Mouse (Mus musculus) Patski (cell line): Measurements from ENCODE around the gene Mical1. TPM values are rescaled to one million over a fixed set of nuclear protein-coding genes. Genes with fewer than 3 reads are reported as not detected.

ENCODE experiments used
- ATAC-seq: fragments of 100-300 bp; one replicate; pipeline ENCODE4 v1.8.0; 2021
- CTCF ChIA-PET: fragments of 350-600 bp; sonication (Branson Sonifier 250); formaldehyde crosslinking; loops from one replicate; lab custom pipeline; 2022; ENCODE audit warnings: inconsistent platforms; lab: Charles Lee
- POLR2A ChIA-PET: fragments of 350-600 bp; sonication (Branson Sonifier 250); formaldehyde crosslinking; loops from one replicate; lab custom pipeline; 2022; ENCODE audit warnings: antibody characterized with exemption, inconsistent platforms; lab: Charles Lee
- DNase-seq: peaks from one replicate; pipeline ENCODE4 v3.0.0-alpha.2; 2011; ENCODE audit warnings: low read depth, low spot score
- H3K27me3 ChIP-seq: fragments of 371-371 bp; one replicate; pipeline ENCODE4 v1.5.1; 2021
- CTCF ChIP-seq: fragments of 100-300 bp; IDR thresholded peaks from one replicate; pipeline ENCODE4 v1.5.1; 2021
- in situ Hi-C: fragments of 300-500 bp; cut with MboI; formaldehyde crosslinking; loops from 3 replicates; pipeline ENCODE4 v1.11.1; 2018; ENCODE audit warnings: low pct_unique_long_range_greater_than_20kb, mixed read lengths
- polyA plus RNA-seq: library from polyadenylated mRNA; unstranded; gene quantifications from one replicate; pipeline ENCODE4 v1.2.3, GENCODE M21; 2021

Mical1 gene
- polyA plus RNA-seq, 1 experiment from 2014 or later, result 16.6 TPM

DNA sequence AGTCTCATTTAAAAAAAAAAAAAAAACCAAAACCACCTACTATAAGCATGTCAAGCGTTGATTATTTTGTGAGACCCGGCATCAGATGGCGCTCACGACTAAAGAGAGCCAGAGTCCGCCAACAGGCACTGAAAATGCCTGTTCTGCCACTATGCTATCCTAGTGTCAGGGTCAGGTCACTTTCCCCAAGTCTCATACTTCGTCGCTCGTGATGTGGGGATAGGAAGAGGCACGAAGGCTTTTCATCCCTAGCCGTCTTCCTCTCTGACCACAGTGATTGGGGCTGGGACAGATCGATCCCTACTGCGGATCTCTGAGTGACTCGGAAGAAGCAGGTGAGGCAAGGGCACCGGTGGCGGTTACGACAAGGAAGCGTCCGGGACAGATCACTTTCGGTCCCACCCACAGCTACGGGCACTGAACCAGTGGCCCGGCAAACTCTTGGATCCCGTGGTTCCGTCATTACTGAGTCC, 42.4 kb downstream of the Mical1 start:
- DNase-seq (no peak), ATAC-seq (peak; percentile 33)
- TF ChIP-seq CTCF, result peak; percentile 80
- CTCF ChIA-PET, result interaction anchor here (1.0 to 9.3 kb wide), 12 partner anchors 9 to 170 kb away, joined by 3 to 63 read pairs (median 4); no protein-coding TSS in a partner anchor
- no peaks in the 10 kb centered on the region for H3K27me3 ChIP-seq
- POLR2A ChIA-PET, result interaction anchor here (0.7 to 3.4 kb wide), 6 partner anchors 9 to 170 kb away, joined by 4 to 32 read pairs (median 8); no protein-coding TSS in a partner anchor
- in situ Hi-C loops, result loop anchor here (5.0 kb wide), 1 partner anchor 164 kb away; no protein-coding TSS in a partner anchor

DNA sequence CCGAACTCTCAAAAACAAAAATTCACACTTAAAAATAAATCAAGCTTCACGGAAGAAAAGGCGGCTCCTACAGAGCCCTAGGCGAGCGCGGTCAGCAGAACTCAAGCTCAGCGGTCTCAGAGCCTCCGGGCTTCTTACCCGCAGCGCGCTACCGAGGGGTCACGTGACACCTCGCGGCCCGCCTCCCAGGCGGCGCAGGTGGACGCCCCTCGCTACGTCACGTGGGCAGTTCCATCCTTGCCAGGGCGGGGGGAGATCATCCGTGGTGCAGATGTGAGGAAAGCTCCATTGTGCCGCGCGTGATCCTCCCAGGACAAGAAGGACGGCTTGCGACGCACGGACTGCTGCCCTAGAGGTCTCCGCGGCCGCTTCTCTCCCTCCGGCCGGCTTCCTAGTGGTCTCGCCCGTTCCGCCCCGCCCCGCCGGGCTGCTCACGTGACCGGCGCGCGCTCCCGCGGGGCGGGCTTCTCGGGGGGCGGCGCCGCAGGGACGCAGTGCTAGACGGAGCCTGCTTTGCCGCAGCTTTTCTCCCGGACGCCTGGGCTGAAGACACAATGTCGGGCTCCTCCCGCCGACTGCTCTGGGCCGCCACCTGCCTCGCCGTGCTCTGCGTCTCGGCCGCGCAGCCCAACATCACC, 43.0 kb downstream of the Mical1 start, which contains the start of gene Cd164:
Cd164 (plus strand) TSS at position 434 of the 638 bp plus-strand sequence.
- POLR2A ChIA-PET, result interaction anchor here (0.6 to 3.4 kb wide), 6 partner anchors 11 to 169 kb away, joined by 3 to 32 read pairs (median 8); no protein-coding TSS in a partner anchor
- TF ChIP-seq CTCF, result no peak
- CTCF ChIA-PET, result interaction anchor here (1.2 to 9.3 kb wide), 8 partner anchors 13 to 169 kb away, joined by 3 to 63 read pairs (median 6); no protein-coding TSS in a partner anchor
- DNase-seq, result peak; percentile 64
- in situ Hi-C loops, result loop anchor here (5.0 kb wide), 1 partner anchor 163 kb away; no protein-coding TSS in a partner anchor
- H3K27me3 ChIP-seq, result no peaks in the 10 kb centered on the region
- ATAC-seq, result peak; percentile 88

DNA sequence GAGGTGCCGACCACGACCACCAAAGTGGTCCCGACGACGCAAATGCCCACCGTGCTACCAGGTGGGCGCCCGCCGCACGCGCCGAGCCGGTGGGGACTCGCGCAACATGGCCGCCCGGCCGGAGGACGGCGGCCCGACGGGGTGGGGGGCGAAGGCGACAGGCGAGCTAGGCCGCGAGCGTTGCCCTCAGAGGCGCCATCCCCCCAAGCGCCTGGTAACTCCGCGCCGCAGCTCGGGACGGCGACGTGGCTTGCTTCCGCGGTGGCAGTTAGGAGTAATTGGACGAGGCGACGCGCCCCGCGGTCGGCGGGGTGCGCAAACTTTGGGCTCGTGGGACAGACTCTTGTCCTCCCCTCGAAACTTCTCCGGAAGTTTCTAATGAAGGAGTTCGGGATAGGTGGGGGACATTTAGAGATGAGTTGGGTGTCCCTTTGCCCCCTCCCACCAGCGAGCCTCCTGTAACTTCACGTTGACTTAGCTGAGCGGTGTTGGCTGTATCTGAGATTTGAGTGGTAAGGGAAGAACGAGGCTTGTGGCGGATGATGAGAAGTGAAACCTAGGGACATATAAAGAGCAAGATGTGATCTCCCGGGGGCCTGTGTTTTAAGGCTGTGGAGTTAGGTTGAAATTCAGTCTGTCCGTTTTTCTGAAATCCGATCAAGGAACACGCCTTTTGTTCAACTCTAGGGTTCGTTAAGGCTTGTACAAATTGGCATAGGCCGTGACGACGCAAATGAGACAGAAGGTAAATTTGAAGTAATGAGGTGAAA, 43.7 kb downstream of the Mical1 start:
- CTCF ChIA-PET, result interaction anchor here (0.9 to 9.3 kb wide), 4 partner anchors 14 to 163 kb away, joined by 3 to 63 read pairs (median 4); no protein-coding TSS in a partner anchor
- in situ Hi-C loops, result loop anchor here (5.0 to 10.0 kb wide), 3 partner anchors 42 to 285 kb away; partner anchors contain the start of genes Cep57l1 and Sesn1

DNA sequence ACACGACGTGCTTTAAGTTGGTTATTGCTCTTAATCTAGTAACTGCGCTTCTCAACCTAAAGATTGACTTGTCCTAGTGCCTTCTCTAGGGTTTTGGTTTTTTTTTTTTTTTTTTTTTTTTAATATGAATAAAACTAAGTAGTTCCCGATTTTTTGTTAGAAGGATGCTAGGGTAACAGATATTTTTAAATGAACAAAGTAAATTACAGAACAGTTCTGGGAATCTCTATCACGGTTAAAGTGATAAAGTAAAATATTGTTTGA, 44.2 kb downstream of the Mical1 start:
- ChIA-PET POLR2A (interaction anchor here (0.9 to 3.4 kb wide), 2 partner anchors 68 to 158 kb away, joined by 3 to 32 read pairs; no protein-coding TSS in a partner anchor), CTCF (interaction anchor here (0.9 to 9.3 kb wide), 3 partner anchors 90 to 162 kb away, joined by 3 to 63 read pairs (median 3); no protein-coding TSS in a partner anchor)
- DNase-seq, result no peak
- no peak for ATAC-seq
- TF ChIP-seq CTCF, result no peak
- no peaks in the 10 kb centered on the region for H3K27me3 ChIP-seq
- in situ Hi-C loops, result loop anchor here (5.0 to 10.0 kb wide), 2 partner anchors 42 to 284 kb away; partner anchors contain the start of genes Cep57l1 and Sesn1

More for the DNA sequence above, 43.7 kb downstream of the Mical1 start:
- POLR2A ChIA-PET, result interaction anchor here (0.6 to 3.4 kb wide), 6 partner anchors 11 to 169 kb away, joined by 3 to 32 read pairs (median 8); no protein-coding TSS in a partner anchor
- ATAC-seq, result peak; percentile 20
- H3K27me3 ChIP-seq, result no peaks in the 10 kb centered on the region
- DNase-seq, result no peak
- no peak for TF ChIP-seq CTCF

GRCm38 (mm10) chr10:41523386-41523785, 47.3 kb downstream of the Mical1 start:
- no peak for TF ChIP-seq CTCF
- in situ Hi-C loops, result loop anchor here (5.0 to 10.0 kb wide), 2 partner anchors 39 to 281 kb away; partner anchors contain the start of genes Cep57l1 and Sesn1
- CTCF ChIA-PET, result interaction anchor here (1.6 to 9.3 kb wide), 2 partner anchors 155 to 167 kb away, joined by 6 to 63 read pairs; no protein-coding TSS in a partner anchor
- ATAC-seq (no peak), DNase-seq (no peak)
- POLR2A ChIA-PET, result interaction anchor here (0.6 kb wide), 2 partner anchors 152 to 1252 kb away, joined by 3 to 5 read pairs; no protein-coding TSS in a partner anchor
- H3K27me3 ChIP-seq, result no peaks in the 10 kb centered on the region

DNA sequence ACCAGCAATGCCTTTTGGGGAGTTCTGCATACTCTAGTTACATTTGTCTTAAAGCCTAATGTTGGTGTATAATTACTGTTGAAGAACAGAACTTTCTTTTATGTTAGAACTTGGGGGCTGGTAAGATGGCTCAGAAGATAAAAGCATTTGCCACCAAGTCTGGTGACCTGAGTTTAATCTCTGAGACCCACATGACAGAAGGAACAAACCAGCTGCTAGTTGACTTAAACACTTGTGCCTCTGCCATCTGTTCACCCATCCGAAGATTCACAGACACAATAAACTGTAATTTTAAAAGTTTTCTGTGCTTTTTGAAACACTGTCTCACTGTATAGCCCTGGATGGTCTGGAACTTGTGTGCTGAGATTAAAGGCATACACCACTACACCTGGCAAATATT, 49.6 kb downstream of the Mical1 start:
- H3K27me3 ChIP-seq, result no peaks in the 10 kb centered on the region
- DNase-seq (no peak), ATAC-seq (no peak)
- in situ Hi-C loops, result loop anchor here (10.0 kb wide), 1 partner anchor 279 kb away; the partner anchor contains the start of genes Cep57l1 and Sesn1
- CTCF ChIA-PET, result no interaction called here
- no peak for TF ChIP-seq CTCF
- POLR2A ChIA-PET, result no interaction called here

GRCm38 (mm10) chr10:41529972-41530371, 53.9 kb downstream of the Mical1 start:
- DNase-seq, result no peak
- H3K27me3 ChIP-seq, result no peaks in the 10 kb centered on the region
- TF ChIP-seq CTCF, result no peak
- in situ Hi-C loops, result loop anchor here (10.0 kb wide), 1 partner anchor 275 kb away; the partner anchor contains the start of genes Cep57l1 and Sesn1
- ChIA-PET POLR2A (interaction anchor here (0.6 to 2.3 kb wide), 3 partner anchors 11 to 21 kb away, joined by 3 to 7 read pairs (median 3); partner anchors contain the start of gene Cd164), CTCF (interaction anchor here (1.3 kb wide), 1 partner anchor 10 kb away, joined by 4 read pairs; no protein-coding TSS in a partner anchor)
- no peak for ATAC-seq

- no peak for TF ChIP-seq CTCF
- ChIA-PET POLR2A (no interaction called here), CTCF (no interaction called here)
- no peaks in the 10 kb centered on the region for H3K27me3 ChIP-seq
- DNase-seq (no peak), ATAC-seq (no peak)
- in situ Hi-C loops, result no loop called here
Measured at GRCm38 (mm10) chr10:41535991-41536390, 59.9 kb downstream of the Mical1 start.

Other genes with a start within 250 kb of the Mical1 start
- 17.1 TPM for gene Fig4, start 173.1 kb upstream of the Mical1 start, polyA plus RNA-seq
- 0.09 TPM for gene Ak9, start 172.3 kb upstream of the Mical1 start, polyA plus RNA-seq
- 17.8 TPM for gene Zbtb24, start 25.9 kb upstream of the Mical1 start, polyA plus RNA-seq
- 43.7 TPM for gene Smpd2, start 14.1 kb downstream of the Mical1 start, polyA plus RNA-seq
- gene Ppil6, start 14.1 kb downstream of the Mical1 start, polyA plus RNA-seq, result 6.4 TPM
- 433 TPM for gene Cd164, start 43.1 kb downstream of the Mical1 start, polyA plus RNA-seq
- 1.7 TPM for gene Ccdc162, start 240.3 kb downstream of the Mical1 start, polyA plus RNA-seq